Mouse (Mus musculus) heart, embryonic 16.5 days (tissue): ENCODE results near the gene Catsperg1. TPM values are rescaled to one million over a fixed set of nuclear protein-coding genes. Genes with fewer than 3 reads are reported as not detected.
A peak's percentile ranks its signal among the peaks of the same experiment; 100 is the strongest.
"Not testable (repeated sequence)": the region's sequence is repeated elsewhere in the genome, so short reads cannot be mapped to it uniquely, and the experiment has no call there.

Source experiments
- ATAC-seq: fragments of 200-750 bp; cut with Nextera tagmentation; replicated peaks from 2 replicates; pipeline ENCODE4 v1.8.0; 2017; ENCODE audit warnings: moderate number of reproducible peaks; ENCODE audit not compliant: insufficient read depth, low FRiP score; ENCODE audit errors: extremely low read depth
- H3K27ac ChIP-seq: fragments of 300-500 bp; sonication (generic); 2 replicates; pipeline ENCODE4 v1.5.1; 2014; ENCODE audit warnings: mild to moderate bottlenecking, low read length, control low read depth, moderate library complexity
- H3K27me3 ChIP-seq: fragments of 300-500 bp; sonication (generic); 2 replicates; pipeline ENCODE4 v1.6.1; 2014; ENCODE audit warnings: low read length, mixed read lengths; ENCODE audit not compliant: control insufficient read depth, insufficient read depth
- H3K36me3 ChIP-seq: fragments of 300-500 bp; sonication (generic); 2 replicates; pipeline ENCODE4 v1.6.1; 2014; ENCODE audit not compliant: control insufficient read depth, insufficient read depth
- H3K4me1 ChIP-seq: fragments of 300-500 bp; sonication (generic); 2 replicates; pipeline ENCODE4 v1.6.1; 2014; ENCODE audit warnings: low read length, mixed read lengths; ENCODE audit not compliant: control insufficient read depth, insufficient read depth
- H3K4me2 ChIP-seq: fragments of 300-500 bp; sonication (generic); 2 replicates; pipeline ENCODE4 v1.6.1; 2014; ENCODE audit warnings: low read depth, mild to moderate bottlenecking, control low read depth, low read length
- H3K4me3 ChIP-seq: fragments of 300-500 bp; sonication (generic); 2 replicates; pipeline ENCODE4 v1.5.1; 2014; ENCODE audit warnings: mild to moderate bottlenecking, control low read depth, low read length
- H3K9ac ChIP-seq: fragments of 300-500 bp; sonication (generic); 2 replicates; pipeline ENCODE4 v1.6.1; 2014; ENCODE audit warnings: low read length, control low read depth
- H3K9me3 ChIP-seq: fragments of 300-500 bp; sonication (generic); replicated peaks from 2 replicates; pipeline ENCODE4 v1.6.1; 2016; ENCODE audit warnings: low read length; ENCODE audit not compliant: control insufficient read depth
- WGBS: fragments of 180-500 bp; shearing (Covaris S2); extraction: QIAGEN DNeasy Blood & Tissue Kit; methylation state at CpG from one replicate; pipeline ENCODE4 v1.1.7; 2014; 5-methylcytosine and 5-hydroxymethylcytosine counted together
- polyA plus RNA-seq: library from polyadenylated mRNA; unstranded; fragments of >200 nt; fragmentation: Nextera tagmentation; extraction: Ambion mirVana; gene quantifications from 2 replicates; pipeline ENCODE4 v1.2.1, GENCODE M21; 2015

The Catsperg1 gene
- polyA plus RNA-seq, 1 experiment from 2014 or later, result 0.09 TPM

GRCm38 (mm10) chr7:29214236-29214635 lies 401 bp upstream of the Catsperg1 start:
- peaks cover 3% of the 10 kb centered on the region; the same call in 1 of the 2 replicates for H3K27me3 ChIP-seq
- H3K9ac ChIP-seq, result no peak overlapping the region
- no peak overlapping the region for H3K4me2 ChIP-seq
- H3K27ac ChIP-seq, result no peak overlapping the region
- no peaks in the 10 kb centered on the region for H3K36me3 ChIP-seq
- no peak overlapping the region for H3K4me3 ChIP-seq
- H3K4me1 ChIP-seq, result peaks cover 5% of the 10 kb centered on the region; the same call in 1 of the 2 replicates
- no peak for ATAC-seq
- WGBS, result 61% methylated on average over 2 of the region's 2 CpGs
- H3K9me3 ChIP-seq, result peaks cover 16% of the 10 kb centered on the region

- H3K9ac ChIP-seq, H3K4me2 ChIP-seq, H3K4me3 ChIP-seq, H3K27ac ChIP-seq, H3K4me1 ChIP-seq, H3K36me3 ChIP-seq, H3K27me3 ChIP-seq, ATAC-seq: not testable (repeated sequence)
- 20% methylated on average over 40 of the region's 40 CpGs for WGBS
- peaks cover 12% of the 10 kb centered on the region for H3K9me3 ChIP-seq
Observed at GRCm38 (mm10) chr7:29212775-29213560, 867 bp downstream of the Catsperg1 start.

GRCm38 (mm10) chr7:29212199-29212765 lies 1.6 kb downstream of the Catsperg1 start:
- Histone ChIP-seq H3K4me3 (peak overlapping the region; percentile 61), H3K9ac (no peak overlapping the region), H3K4me1 (peaks cover 5% of the 10 kb centered on the region; the same call in 1 of the 2 replicates), H3K27ac (no peak overlapping the region), H3K9me3 (peaks cover 12% of the 10 kb centered on the region), H3K36me3 (no peaks in the 10 kb centered on the region), H3K27me3 (peaks cover 3% of the 10 kb centered on the region; the same call in 1 of the 2 replicates), H3K4me2 (peak overlapping the region; percentile 68)
- no peak for ATAC-seq
- WGBS, result 21% methylated on average over 26 of the region's 26 CpGs

GRCm38 (mm10) chr7:29211415-29212198 lies 2.2 kb downstream of the Catsperg1 start:
- Histone ChIP-seq H3K27me3 (peaks cover 3% of the 10 kb centered on the region; the same call in 1 of the 2 replicates), H3K27ac (peak overlapping the region; percentile 75), H3K4me2 (peak overlapping the region; percentile 68), H3K9ac (peak overlapping the region; percentile 39), H3K4me3 (peak overlapping the region; percentile 61), H3K9me3 (peaks cover 12% of the 10 kb centered on the region), H3K36me3 (no peaks in the 10 kb centered on the region), H3K4me1 (peaks cover 5% of the 10 kb centered on the region; the same call in 1 of the 2 replicates)
- peak; percentile 84 for ATAC-seq
- WGBS, result 4% methylated on average over 34 of the region's 34 CpGs

- not testable (repeated sequence) for H3K27me3 ChIP-seq, H3K4me1 ChIP-seq, H3K36me3 ChIP-seq
- H3K4me2 ChIP-seq, result peak overlapping the region; percentile 68
- ATAC-seq, result peak; percentile 16; the same call in 1 of the 2 replicates
- 20% methylated on average over 15 of the region's 15 CpGs for WGBS
- peak overlapping the region; percentile 61 for H3K4me3 ChIP-seq
- peak overlapping the region; percentile 75 for H3K27ac ChIP-seq
- peak overlapping the region; percentile 39 for H3K9ac ChIP-seq
- peaks cover 12% of the 10 kb centered on the region for H3K9me3 ChIP-seq
Observed at GRCm38 (mm10) chr7:29211013-29211412, 2.8 kb downstream of the Catsperg1 start.

- Histone ChIP-seq H3K4me2 (no peak overlapping the region), H3K4me3 (no peak overlapping the region), H3K9me3 (no peaks in the 10 kb centered on the region), H3K36me3 (no peaks in the 10 kb centered on the region), H3K4me1 (no peaks in the 10 kb centered on the region), H3K27me3 (no peaks in the 10 kb centered on the region), H3K27ac (no peak overlapping the region), H3K9ac (no peak overlapping the region)
- no peak for ATAC-seq
- 81% methylated on average over 6 of the region's 6 CpGs for WGBS
Observed at GRCm38 (mm10) chr7:29202577-29202976, 11.3 kb downstream of the Catsperg1 start.

- H3K27me3 ChIP-seq, ATAC-seq, H3K36me3 ChIP-seq, H3K4me1 ChIP-seq, H3K9ac ChIP-seq, H3K27ac ChIP-seq, H3K4me3 ChIP-seq, H3K4me2 ChIP-seq, H3K9me3 ChIP-seq: not testable (repeated sequence)
- WGBS, result 70% methylated on average over 1 of the region's 1 CpGs
Observed at GRCm38 (mm10) chr7:29194230-29194629, 19.6 kb downstream of the Catsperg1 start.

- not testable (repeated sequence) for H3K4me3 ChIP-seq, ATAC-seq
- 88% methylated on average over 4 of the region's 4 CpGs for WGBS
Observed at GRCm38 (mm10) chr7:29181323-29181722, 32.5 kb downstream of the Catsperg1 start.

More at GRCm38 (mm10) chr7:29181323-29181722, 32.5 kb downstream of the Catsperg1 start:
- not testable (repeated sequence) for H3K36me3 ChIP-seq, H3K4me2 ChIP-seq, H3K9ac ChIP-seq, H3K9me3 ChIP-seq, H3K27me3 ChIP-seq, H3K27ac ChIP-seq
- H3K4me1 ChIP-seq, result peaks cover 12% of the 10 kb centered on the region
